Mouse (Mus musculus) midbrain, embryonic 11.5 days (tissue): ENCODE measurements at regions not wholly inside any gene's neighbourhood (a gene's known extent, or its start where the extent isn't known, plus 50 kb on each side); places are given as distances from the start of the nearest gene placed in this dataset.

Experiments used
- ATAC-seq: fragments of 200-750 bp; cut with Nextera tagmentation; 2 replicates; pipeline ENCODE4 v1.8.0; 2017; ENCODE audit warnings: moderate TSS enrichment, moderate library complexity; ENCODE audit not compliant: low FRiP score
- DNase-seq: peaks from one replicate; pipeline ENCODE4 v3.0.0; 2015; ENCODE audit warnings: low spot score; ENCODE audit errors: missing footprints
- H3K27ac ChIP-seq: fragments of 300-500 bp; sonication (generic); 2 replicates; pipeline ENCODE4 v1.5.1; 2014; ENCODE audit warnings: low read depth, low read length
- H3K27me3 ChIP-seq: fragments of 300-500 bp; sonication (generic); 2 replicates; pipeline ENCODE4 v1.6.1; 2014; ENCODE audit warnings: mild to moderate bottlenecking, low read length, moderate library complexity, mixed read lengths; ENCODE audit not compliant: control insufficient read depth, insufficient read depth
- H3K36me3 ChIP-seq: fragments of 300-500 bp; sonication (generic); 2 replicates; pipeline ENCODE4 v1.6.1; 2014; ENCODE audit warnings: mild to moderate bottlenecking, low read length, moderate library complexity, mixed read lengths; ENCODE audit not compliant: control insufficient read depth, insufficient read depth
- H3K4me1 ChIP-seq: fragments of 300-500 bp; sonication (generic); 2 replicates; pipeline ENCODE4 v1.6.1; 2014; ENCODE audit warnings: low read length; ENCODE audit not compliant: control insufficient read depth, insufficient read depth
- H3K4me2 ChIP-seq: fragments of 300-500 bp; sonication (generic); 2 replicates; pipeline ENCODE4 v1.6.1; 2014; ENCODE audit warnings: mild to moderate bottlenecking, moderate library complexity
- H3K4me3 ChIP-seq: fragments of 300-500 bp; sonication (generic); 2 replicates; pipeline ENCODE4 v1.5.1; 2014; ENCODE audit warnings: low read depth, low read length
- H3K9ac ChIP-seq: fragments of 300-500 bp; sonication (generic); 2 replicates; pipeline ENCODE4 v1.6.1; 2014; ENCODE audit warnings: low read length
- H3K9me3 ChIP-seq: fragments of 300-500 bp; sonication (generic); 2 replicates; pipeline ENCODE4 v1.6.1; 2016; ENCODE audit warnings: low read length; ENCODE audit not compliant: control insufficient read depth
- WGBS: fragments of 180-500 bp; shearing (Covaris S2); extraction: QIAGEN DNeasy Blood & Tissue Kit; methylation state at CpG from one replicate; pipeline ENCODE4 v1.1.7; 2014; 5-methylcytosine and 5-hydroxymethylcytosine counted together

GRCm38 (mm10) chr6:51060848-51061535 lies 371.5 kb upstream of the Nfe2l3 start:
- H3K36me3 ChIP-seq: no peaks in the 10 kb centered on the region
- H3K4me2 ChIP-seq: no peak overlapping the region
- 58% methylated on average over 17 of the region's 17 CpGs for WGBS
- H3K4me1 ChIP-seq: peaks cover 19% of the 10 kb centered on the region; the same call in 1 of the 2 replicates
- H3K27me3 ChIP-seq: no peaks in the 10 kb centered on the region
- no peak overlapping the region for H3K27ac ChIP-seq
- no peaks in the 10 kb centered on the region for H3K9me3 ChIP-seq
- no peak overlapping the region for H3K9ac ChIP-seq
- H3K4me3 ChIP-seq: no peak overlapping the region
- ATAC-seq (no peak), DNase-seq (no peak)

DNA sequence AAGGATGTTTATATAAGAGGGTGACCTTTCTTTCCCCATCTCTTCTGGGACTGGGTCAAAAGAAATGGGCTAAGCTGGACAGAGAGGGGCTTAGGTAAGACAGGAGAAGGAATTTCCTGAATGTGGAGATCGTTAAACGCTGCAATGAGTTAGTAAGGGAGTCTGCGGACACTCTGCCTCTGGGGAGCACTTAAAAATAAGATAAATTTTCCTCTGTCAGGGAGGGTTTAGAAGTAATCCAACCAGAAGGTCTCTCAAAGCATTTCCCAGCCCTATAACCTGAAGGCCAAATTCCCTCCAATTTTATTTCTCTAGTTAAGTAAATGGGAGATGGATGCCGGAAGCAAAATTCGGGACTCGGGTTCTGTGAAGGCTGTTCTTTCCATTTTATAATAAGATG lies 367.3 kb upstream of the Nfe2l3 start:
- Histone ChIP-seq H3K36me3 (no peaks in the 10 kb centered on the region), H3K9me3 (no peaks in the 10 kb centered on the region), H3K27ac (no peak overlapping the region), H3K4me1 (peaks cover 8% of the 10 kb centered on the region; the same call in 1 of the 2 replicates), H3K27me3 (no peaks in the 10 kb centered on the region), H3K9ac (no peak overlapping the region), H3K4me2 (no peak overlapping the region), H3K4me3 (no peak overlapping the region)
- no peak for ATAC-seq
- DNase-seq: no peak
- 80% methylated on average over 6 of the region's 6 CpGs for WGBS

DNA sequence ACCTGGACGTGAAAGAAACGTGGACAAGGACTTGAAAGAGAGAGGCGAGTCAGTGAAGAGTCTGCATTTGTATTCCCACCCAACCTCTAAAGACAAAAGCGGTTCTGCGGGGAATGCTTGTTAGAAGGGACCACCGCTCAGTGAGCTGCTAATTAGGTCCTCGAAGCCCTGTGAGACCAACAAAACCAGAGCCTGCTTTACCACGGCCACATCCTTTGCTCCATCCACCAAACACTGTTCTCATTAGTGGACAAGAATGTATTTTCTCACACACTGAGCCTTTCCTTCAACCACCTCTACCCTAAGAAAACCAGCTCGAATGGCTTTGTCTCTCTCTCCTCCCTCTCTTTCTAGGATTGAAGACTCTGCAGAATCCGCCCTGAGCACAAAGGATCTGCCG lies 365.1 kb upstream of the Nfe2l3 start:
- peaks cover 16% of the 10 kb centered on the region for H3K4me1 ChIP-seq
- H3K9me3 ChIP-seq: no peaks in the 10 kb centered on the region
- DNase-seq: no peak
- H3K4me2 ChIP-seq: no peak overlapping the region
- 78% methylated on average over 11 of the region's 11 CpGs for WGBS
- H3K9ac ChIP-seq: no peak overlapping the region
- H3K4me3 ChIP-seq: no peak overlapping the region
- no peaks in the 10 kb centered on the region for H3K27me3 ChIP-seq
- no peaks in the 10 kb centered on the region for H3K36me3 ChIP-seq
- no peak overlapping the region for H3K27ac ChIP-seq
- ATAC-seq: no peak

DNA sequence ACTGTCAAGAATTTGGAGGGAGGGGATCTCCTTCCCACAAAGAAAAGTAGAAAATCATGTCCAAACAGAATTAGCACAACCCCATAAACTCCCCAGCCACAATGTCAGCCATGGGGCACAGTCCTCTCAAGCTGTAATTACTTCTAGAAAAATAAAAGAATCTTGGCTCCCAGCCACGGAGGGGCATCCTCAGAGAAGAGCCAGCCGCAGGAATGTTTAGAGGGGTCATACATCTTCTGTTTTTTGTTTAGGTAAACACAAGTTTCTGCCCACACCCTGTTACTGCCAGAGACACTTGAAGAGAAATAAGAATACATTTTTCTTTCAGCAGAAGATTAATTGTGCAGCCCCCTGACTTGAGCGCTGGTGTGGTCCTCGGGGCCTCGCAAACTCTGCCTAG lies 362.5 kb upstream of the Nfe2l3 start:
- H3K36me3 ChIP-seq: no peaks in the 10 kb centered on the region
- H3K4me1 ChIP-seq: peaks cover 21% of the 10 kb centered on the region
- no peak overlapping the region for H3K4me3 ChIP-seq
- H3K4me2 ChIP-seq: no peak overlapping the region
- WGBS: 75% methylated on average over 5 of the region's 5 CpGs
- no peaks in the 10 kb centered on the region for H3K27me3 ChIP-seq
- ATAC-seq: no peak
- H3K9ac ChIP-seq: no peak overlapping the region
- no peak overlapping the region for H3K27ac ChIP-seq
- H3K9me3 ChIP-seq: no peaks in the 10 kb centered on the region
- no peak for DNase-seq

DNA sequence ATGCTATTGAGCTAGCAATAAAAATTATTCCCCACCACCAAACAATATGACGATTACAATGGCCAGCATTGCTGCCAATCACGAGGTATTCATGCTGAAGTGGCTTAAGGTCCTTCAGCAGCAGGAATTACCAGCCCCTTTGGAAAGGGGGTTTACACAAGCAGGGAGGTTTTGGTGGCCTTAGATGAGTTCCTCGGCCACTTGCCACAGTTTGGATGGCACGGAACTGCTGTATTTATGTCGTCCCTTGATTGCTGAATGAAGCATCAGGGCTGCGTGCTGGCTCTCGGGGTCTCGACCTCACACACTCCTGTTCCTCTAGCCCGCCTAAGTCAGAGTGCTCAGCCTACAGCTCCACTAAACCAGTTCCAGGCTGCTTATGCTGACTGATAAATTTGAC lies 361.2 kb upstream of the Nfe2l3 start:
- Histone ChIP-seq H3K9ac (no peak overlapping the region), H3K27ac (peak overlapping the region; percentile 69), H3K9me3 (no peaks in the 10 kb centered on the region), H3K36me3 (no peaks in the 10 kb centered on the region), H3K27me3 (no peaks in the 10 kb centered on the region), H3K4me1 (peaks cover 31% of the 10 kb centered on the region), H3K4me3 (no peak overlapping the region), H3K4me2 (no peak overlapping the region)
- DNase-seq (no peak), ATAC-seq (peak; percentile 38; the same call in 1 of the 2 replicates)
- WGBS: 31% methylated on average over 9 of the region's 9 CpGs

DNA sequence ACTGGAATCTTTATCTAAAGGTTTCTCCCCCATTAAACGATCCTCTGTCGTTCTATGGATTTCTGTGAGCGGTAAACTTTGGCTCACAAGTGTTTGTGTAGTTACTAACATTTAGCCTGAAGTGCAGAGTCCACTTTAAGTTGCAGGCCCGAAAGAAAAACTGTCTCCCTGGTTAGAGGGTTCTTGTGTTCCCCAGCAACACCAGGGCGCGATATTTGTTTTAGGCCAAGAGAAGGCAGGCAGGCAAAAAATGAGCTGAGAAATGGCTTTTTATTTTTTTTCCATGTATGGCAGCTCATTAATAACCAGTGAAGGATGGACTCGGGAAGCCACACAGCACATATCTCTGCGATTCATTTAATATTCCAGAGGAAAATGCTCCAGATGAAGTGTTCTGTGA lies 357.4 kb upstream of the Nfe2l3 start:
- no peak for DNase-seq
- H3K4me3 ChIP-seq: no peak overlapping the region
- no peaks in the 10 kb centered on the region for H3K27me3 ChIP-seq
- H3K9ac ChIP-seq: no peak overlapping the region
- H3K4me2 ChIP-seq: no peak overlapping the region
- no peaks in the 10 kb centered on the region for H3K9me3 ChIP-seq
- H3K4me1 ChIP-seq: peaks cover 48% of the 10 kb centered on the region
- H3K27ac ChIP-seq: peak overlapping the region; percentile 14; the same call in 1 of the 2 replicates
- no peaks in the 10 kb centered on the region for H3K36me3 ChIP-seq
- WGBS: 79% methylated on average over 8 of the region's 8 CpGs
- ATAC-seq: no peak

GRCm38 (mm10) chr6:51076861-51077768 lies 355.4 kb upstream of the Nfe2l3 start:
- peak; percentile 94 for DNase-seq

DNA sequence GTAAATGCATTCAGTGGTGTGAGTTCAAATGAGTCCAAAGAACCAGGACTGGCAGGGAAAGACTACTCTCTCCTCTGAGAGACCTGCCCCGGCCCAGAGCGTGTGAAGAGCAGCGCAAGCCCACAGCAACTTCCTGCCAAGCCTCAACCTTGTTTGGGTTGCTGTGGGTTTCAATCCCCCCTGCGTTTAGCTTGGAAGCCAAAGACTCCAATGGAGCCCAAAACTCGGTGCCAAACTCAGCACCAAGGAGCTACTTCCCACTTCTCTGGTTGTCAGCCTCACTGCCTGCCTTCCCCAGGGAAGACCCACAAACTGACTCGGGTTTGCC lies 354.7 kb upstream of the Nfe2l3 start:
- Histone ChIP-seq H3K36me3 (no peaks in the 10 kb centered on the region), H3K9ac (peak overlapping the region; percentile 13; the same call in 1 of the 2 replicates), H3K9me3 (no peaks in the 10 kb centered on the region), H3K4me2 (no peak overlapping the region), H3K27ac (peak overlapping the region; percentile 75), H3K4me3 (no peak overlapping the region), H3K4me1 (peaks cover 32% of the 10 kb centered on the region), H3K27me3 (no peaks in the 10 kb centered on the region)
- no peak for DNase-seq
- WGBS: 63% methylated on average over 6 of the region's 6 CpGs
- 0 out of 2 replicates have a peak, but pooled peaks have one; percentile 35 for ATAC-seq

More at GRCm38 (mm10) chr6:51076861-51077768, 355.4 kb upstream of the Nfe2l3 start:
- peaks cover 34% of the 10 kb centered on the region for H3K4me1 ChIP-seq
- no peak overlapping the region; the same call in 1 of the 2 replicates for H3K9ac ChIP-seq
- no peak overlapping the region; the same call in 1 of the 2 replicates for H3K4me2 ChIP-seq
- 45% methylated on average over 21 of the region's 21 CpGs for WGBS
- H3K36me3 ChIP-seq: no peaks in the 10 kb centered on the region
- H3K4me3 ChIP-seq: no peak overlapping the region
- ATAC-seq: peak; percentile 93
- no peaks in the 10 kb centered on the region for H3K9me3 ChIP-seq
- H3K27me3 ChIP-seq: no peaks in the 10 kb centered on the region
- H3K27ac ChIP-seq: peak overlapping the region; percentile 75

DNA sequence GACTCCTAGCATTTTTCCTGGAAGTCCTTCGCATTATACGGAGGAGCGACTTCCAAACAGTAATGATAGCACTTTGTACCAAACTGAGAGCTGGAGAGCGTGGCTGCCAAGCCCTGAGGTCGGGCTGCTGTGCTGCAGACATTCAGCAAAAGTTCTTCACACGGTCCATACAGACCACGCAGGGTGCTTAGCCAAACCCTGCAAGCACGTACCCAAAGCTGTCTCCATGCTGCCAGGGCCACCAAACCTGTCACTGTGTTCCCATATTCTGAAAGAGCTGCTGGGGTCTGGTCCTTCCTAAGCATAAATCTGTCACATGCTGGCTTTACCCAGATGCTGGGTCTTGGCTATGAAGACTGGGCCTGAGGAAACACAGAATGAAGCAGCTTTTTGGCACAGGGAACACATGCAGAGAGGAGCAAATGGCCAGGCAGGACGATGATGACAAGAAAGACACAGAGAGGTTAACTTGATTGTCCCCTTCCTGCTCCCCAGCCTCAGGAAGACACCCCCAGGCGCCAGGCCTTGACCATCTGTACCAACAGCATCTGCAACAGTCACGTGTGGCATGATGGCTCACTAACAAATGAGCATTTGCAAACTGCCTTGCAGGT lies 354.0 kb upstream of the Nfe2l3 start:
- H3K27ac ChIP-seq: peak overlapping the region; percentile 75
- no peaks in the 10 kb centered on the region for H3K9me3 ChIP-seq
- no peak overlapping the region for H3K4me2 ChIP-seq
- DNase-seq (no peak), ATAC-seq (no peak)
- H3K27me3 ChIP-seq: no peaks in the 10 kb centered on the region
- peaks cover 30% of the 10 kb centered on the region for H3K4me1 ChIP-seq
- no peaks in the 10 kb centered on the region for H3K36me3 ChIP-seq
- 77% methylated on average over 11 of the region's 11 CpGs for WGBS
- H3K4me3 ChIP-seq: no peak overlapping the region
- H3K9ac ChIP-seq: no peak overlapping the region; the same call in 1 of the 2 replicates
